In the genomic region with DNA sequence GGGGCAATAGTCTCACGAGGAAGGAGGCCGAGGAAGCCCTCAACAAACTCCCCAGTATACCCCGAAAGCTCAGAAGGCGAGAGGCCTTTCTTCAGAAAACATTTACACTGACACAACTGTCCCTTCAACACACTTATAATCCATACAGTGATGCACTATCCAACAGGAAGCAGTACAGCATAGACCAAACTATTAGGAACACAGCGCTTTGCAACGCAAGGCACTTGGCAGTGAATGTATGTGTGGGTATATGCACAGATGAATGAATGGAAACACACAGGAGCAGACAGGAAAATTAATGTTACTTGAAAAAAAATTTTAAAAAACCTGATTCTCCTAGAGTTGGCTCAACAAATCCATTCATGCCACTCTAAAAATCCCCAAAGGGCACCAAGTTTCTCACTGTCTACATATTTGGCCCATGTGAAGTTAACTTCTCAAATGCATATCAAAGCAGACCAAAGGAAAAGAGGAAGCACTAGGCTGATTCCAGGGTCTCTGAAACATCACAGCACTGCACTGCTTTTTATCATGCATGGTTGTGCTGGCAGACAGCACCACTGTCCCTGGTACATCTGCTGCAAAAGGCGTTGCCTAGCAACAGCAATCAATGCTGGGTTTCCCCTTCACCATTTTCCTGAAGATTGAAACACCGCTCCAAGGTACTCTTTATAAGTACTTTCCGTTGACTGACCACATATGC, we compare ENCODE assay signal across 10 mouse cellular contexts.
A peak's percentile ranks its signal among the peaks of the same experiment; 100 is the strongest.
DNase-seq lines count a peak whose midpoint lies in the region; ATAC-seq lines count a peak whose summit lies in the region.
"Had no signal": no experiment of that assay in that cellular context is flagged by ENCODE, and none has a peak within 500 bp of the region (broad histone marks: within the 10 kb centered on the region; RNA-seq: fewer than 3 reads in every experiment).

No protein-coding gene starts in this region.

- 88% methylated on average over 9 of the region's 9 CpGs for WGBS in neural tube, embryonic 11.5 days
- 59% methylated on average over 9 of the region's 9 CpGs for WGBS in hindbrain, embryonic 14.5 days
- 95% methylated on average over 9 of the region's 9 CpGs for WGBS in limb, embryonic 10.5 days

- H3K36me3 ChIP-seq in neural tube, embryonic 11.5 days (ENCODE audit: control insufficient read depth, insufficient read depth, low read length), result no peaks in the 10 kb centered on the region
- H3K36me3 ChIP-seq in hindbrain, embryonic 14.5 days (replicated peaks; ENCODE audit: control insufficient read depth, insufficient read depth), result no peaks in the 10 kb centered on the region
- no peaks in the 10 kb centered on the region for H3K36me3 ChIP-seq in limb, embryonic 10.5 days
- H3K36me3 ChIP-seq: lung, embryonic 15.5 days; stomach, embryonic 15.5 days had no signal

- H3K9ac ChIP-seq in neural tube, embryonic 11.5 days (ENCODE audit: low read length), result no peak overlapping the region
- H3K9ac ChIP-seq in hindbrain, embryonic 14.5 days, result no peak overlapping the region
- H3K9ac ChIP-seq: lung, embryonic 15.5 days; stomach, embryonic 15.5 days had no signal

- peak; percentile 38 for DNase-seq in neural tube, embryonic 11.5 days (ENCODE audit: low spot score)
- DNase-seq in neural tube, embryonic 10.5 days (ENCODE audit: extremely low spot score, low spot score), result no peak
- peak; percentile 72 for DNase-seq in hindbrain, embryonic 14.5 days (ENCODE audit: low spot score)
- DNase-seq in mesoderm, embryonic 11.5 days (ENCODE audit: low read depth, low spot score), result peak; percentile 37
- DNase-seq in telencephalon, adult 2 months (ENCODE audit: low read depth, low spot score), result peak; percentile 50
- no peak for DNase-seq in limb, embryonic 10.5 days (ENCODE audit: low spot score)
- no peak for DNase-seq in Muller cell, postnatal 12 days (ENCODE audit: inconsistent ontology term)
- DNase-seq in thymus, postnatal 14 days, result no peak

- no peak overlapping the region for H3K4me3 ChIP-seq in neural tube, embryonic 11.5 days (ENCODE audit: low read depth, low read length)
- H3K4me3 ChIP-seq in hindbrain, embryonic 14.5 days (replicated peaks; ENCODE audit: low read length), result no peak overlapping the region
- H3K4me3 ChIP-seq in limb, embryonic 10.5 days, result no peak overlapping the region
- H3K4me3 ChIP-seq: lung, embryonic 15.5 days; stomach, embryonic 15.5 days had no signal

- no peak overlapping the region for H3K4me2 ChIP-seq in neural tube, embryonic 11.5 days (ENCODE audit: low read depth)
- 0 out of 2 replicates have a peak overlapping the region, but pooled peaks have one; percentile 21 for H3K4me2 ChIP-seq in hindbrain, embryonic 14.5 days (replicated peaks)
- H3K4me2 ChIP-seq: lung, embryonic 15.5 days; stomach, embryonic 15.5 days had no signal

- H3K27ac ChIP-seq in neural tube, embryonic 11.5 days (ENCODE audit: low read depth, low read length), result no peak overlapping the region
- peak overlapping the region; percentile 74 for H3K27ac ChIP-seq in hindbrain, embryonic 14.5 days
- H3K27ac ChIP-seq in limb, embryonic 10.5 days, result no peak overlapping the region
- H3K27ac ChIP-seq: lung, embryonic 15.5 days; stomach, embryonic 15.5 days had no signal

- H3K4me1 ChIP-seq in neural tube, embryonic 11.5 days (ENCODE audit: control insufficient read depth, insufficient read depth, low read length), result no peaks in the 10 kb centered on the region
- H3K4me1 ChIP-seq in hindbrain, embryonic 14.5 days (replicated peaks; ENCODE audit: control insufficient read depth, insufficient read depth, low read length), result peaks cover 24% of the 10 kb centered on the region
- H3K4me1 ChIP-seq in limb, embryonic 10.5 days, result peaks cover 20% of the 10 kb centered on the region
- H3K4me1 ChIP-seq: lung, embryonic 15.5 days; stomach, embryonic 15.5 days had no signal

- no peaks in the 10 kb centered on the region for H3K27me3 ChIP-seq in neural tube, embryonic 11.5 days (ENCODE audit: control insufficient read depth, insufficient read depth, low read length)
- no peaks in the 10 kb centered on the region for H3K27me3 ChIP-seq in hindbrain, embryonic 14.5 days (ENCODE audit: control insufficient read depth, insufficient read depth, low read length)
- H3K27me3 ChIP-seq in limb, embryonic 10.5 days (ENCODE audit: low read depth, poor library complexity, severe bottlenecking), result no peaks in the 10 kb centered on the region
- H3K27me3 ChIP-seq: lung, embryonic 15.5 days; stomach, embryonic 15.5 days had no signal

- 0 out of 2 replicates have a peak, but pooled peaks have one; percentile 53 for ATAC-seq in neural tube, embryonic 11.5 days (ENCODE audit: insufficient read depth, low FRiP score, low TSS enrichment)
- ATAC-seq in hindbrain, embryonic 14.5 days (ENCODE audit: low FRiP score), result peak; percentile 84

- no peaks in the 10 kb centered on the region for H3K9me3 ChIP-seq in neural tube, embryonic 11.5 days (ENCODE audit: control insufficient read depth, low read length)
- no peaks in the 10 kb centered on the region for H3K9me3 ChIP-seq in hindbrain, embryonic 14.5 days (ENCODE audit: control insufficient read depth, low read length)
- H3K9me3 ChIP-seq in limb, embryonic 10.5 days (replicated peaks), result no peaks in the 10 kb centered on the region
- H3K9me3 ChIP-seq: lung, embryonic 15.5 days; stomach, embryonic 15.5 days had no signal

Comparison
In these comparisons a context has a peak if more than half of its experiments do, and no peak if none do; other contexts are left out.
1. DNase-seq: peak in neural tube, embryonic 11.5 days (single experiment), hindbrain, embryonic 14.5 days (single experiment), mesoderm, embryonic 11.5 days (single experiment) and telencephalon, adult 2 months (single experiment); none in neural tube, embryonic 10.5 days (single experiment), limb, embryonic 10.5 days (single experiment), Muller cell, postnatal 12 days (single experiment) and thymus, postnatal 14 days (single experiment).